Mouse (Mus musculus): ENCODE data around the gene Cyb561d1. TPM values are rescaled to one million over a fixed set of nuclear protein-coding genes. Genes with fewer than 3 reads are reported as not detected.

The Cyb561d1 gene
- polyA plus RNA-seq, 1 experiment from 2014 or later = 3.5 TPM

GRCm38 (mm10) chr3:108178756-108179715 lies 22.0 kb downstream of the Cyb561d1 start:
- Histone ChIP-seq H3K36me3 (no peaks in the 10 kb centered on the region), H3K27me3 (no peaks in the 10 kb centered on the region), H3K9ac (no peak overlapping the region), H3K4me3 (no peak overlapping the region), H3K4me2 (no peak overlapping the region), H3K27ac (no peak overlapping the region), H3K9me3 (no peaks in the 10 kb centered on the region), H3K4me1 (replicated peaks) (peaks cover 22% of the 10 kb centered on the region)
- WGBS = 82% methylated on average over 7 of the region's 7 CpGs
- no peak for ATAC-seq (ENCODE audit: low FRiP score)

- Histone ChIP-seq H3K9ac (peak overlapping the region; percentile 56), H3K36me3 (no peaks in the 10 kb centered on the region), H3K4me3 (no peak overlapping the region), H3K27me3 (no peaks in the 10 kb centered on the region), H3K27ac (peak overlapping the region; percentile 90), H3K4me1 (replicated peaks) (peaks cover 22% of the 10 kb centered on the region), H3K9me3 (no peaks in the 10 kb centered on the region), H3K4me2 (peak overlapping the region; percentile 32)
- ATAC-seq (ENCODE audit: low FRiP score) = peak; percentile 89
- 18% methylated on average over 14 of the region's 14 CpGs for WGBS
Observed at GRCm38 (mm10) chr3:108174672-108175531, 26.1 kb downstream of the Cyb561d1 start.

- H3K27me3 ChIP-seq = no peaks in the 10 kb centered on the region
- H3K4me3 ChIP-seq = no peak overlapping the region
- no peak overlapping the region for H3K4me2 ChIP-seq
- WGBS = 35% methylated on average over 3 of the region's 3 CpGs
- peaks cover 52% of the 10 kb centered on the region for H3K4me1 ChIP-seq (replicated peaks)
- H3K9me3 ChIP-seq = no peaks in the 10 kb centered on the region
- no peaks in the 10 kb centered on the region for H3K36me3 ChIP-seq
- ATAC-seq (ENCODE audit: low FRiP score) = no peak
- peak overlapping the region; percentile 93; the same call in 1 of the 2 replicates for H3K27ac ChIP-seq
- H3K9ac ChIP-seq = 0 out of 2 replicates have a peak overlapping the region, but pooled peaks have one; percentile 24
Observed at GRCm38 (mm10) chr3:108169199-108169598, 31.8 kb downstream of the Cyb561d1 start.

- no peak overlapping the region for H3K4me2 ChIP-seq
- no peaks in the 10 kb centered on the region for H3K9me3 ChIP-seq
- WGBS = 37% methylated on average over 14 of the region's 14 CpGs
- peak overlapping the region; percentile 53 for H3K9ac ChIP-seq
- ATAC-seq (ENCODE audit: low FRiP score) = no peak
- H3K27me3 ChIP-seq = no peaks in the 10 kb centered on the region
- no peaks in the 10 kb centered on the region for H3K36me3 ChIP-seq
- H3K27ac ChIP-seq = peak overlapping the region; percentile 93
- peaks cover 50% of the 10 kb centered on the region for H3K4me1 ChIP-seq (replicated peaks)
- no peak overlapping the region for H3K4me3 ChIP-seq
Observed at GRCm38 (mm10) chr3:108167499-108167898, 33.5 kb downstream of the Cyb561d1 start.

- Histone ChIP-seq H3K36me3 (no peaks in the 10 kb centered on the region), H3K4me1 (replicated peaks) (peaks cover 50% of the 10 kb centered on the region), H3K9ac (0 out of 2 replicates have a peak overlapping the region, but pooled peaks have one; percentile 31), H3K27me3 (0 out of 2 replicates have a peak, but pooled peaks cover 1% of the 10 kb centered on the region), H3K4me2 (no peak overlapping the region), H3K27ac (peak overlapping the region; percentile 93), H3K4me3 (no peak overlapping the region), H3K9me3 (no peaks in the 10 kb centered on the region)
- 3% methylated on average over 9 of the region's 11 CpGs for WGBS
- peak; percentile 63 for ATAC-seq (ENCODE audit: low FRiP score)
Observed at GRCm38 (mm10) chr3:108166486-108167211, 34.4 kb downstream of the Cyb561d1 start.

- Histone ChIP-seq H3K4me3 (no peak overlapping the region), H3K9me3 (no peaks in the 10 kb centered on the region), H3K4me1 (replicated peaks) (peaks cover 50% of the 10 kb centered on the region), H3K36me3 (no peaks in the 10 kb centered on the region), H3K9ac (peak overlapping the region; percentile 51; the same call in 1 of the 2 replicates), H3K27ac (peak overlapping the region; percentile 93), H3K4me2 (no peak overlapping the region; the same call in 1 of the 2 replicates), H3K27me3 (0 out of 2 replicates have a peak, but pooled peaks cover 5% of the 10 kb centered on the region)
- ATAC-seq (ENCODE audit: low FRiP score) = peak; percentile 41
- WGBS = 14% methylated on average over 10 of the region's 10 CpGs
Observed at GRCm38 (mm10) chr3:108165532-108166315, 35.3 kb downstream of the Cyb561d1 start.

- H3K36me3 ChIP-seq = no peaks in the 10 kb centered on the region
- H3K9ac ChIP-seq = peak overlapping the region; percentile 59; the same call in 1 of the 2 replicates
- 15% methylated on average over 9 of the region's 9 CpGs for WGBS
- no peaks in the 10 kb centered on the region for H3K9me3 ChIP-seq
- H3K4me2 ChIP-seq = peak overlapping the region; percentile 50
- H3K4me1 ChIP-seq (replicated peaks) = peaks cover 50% of the 10 kb centered on the region
- peak overlapping the region; percentile 93 for H3K27ac ChIP-seq
- peak; percentile 61 for ATAC-seq (ENCODE audit: low FRiP score)
- H3K4me3 ChIP-seq = peak overlapping the region; percentile 22
- 0 out of 2 replicates have a peak, but pooled peaks cover 5% of the 10 kb centered on the region for H3K27me3 ChIP-seq
Observed at GRCm38 (mm10) chr3:108164807-108165206, 36.2 kb downstream of the Cyb561d1 start.

- H3K4me3 ChIP-seq = no peak overlapping the region
- H3K9me3 ChIP-seq = no peaks in the 10 kb centered on the region
- 0 out of 2 replicates have a peak, but pooled peaks cover 5% of the 10 kb centered on the region for H3K27me3 ChIP-seq
- H3K27ac ChIP-seq = no peak overlapping the region
- peaks cover 48% of the 10 kb centered on the region for H3K4me1 ChIP-seq (replicated peaks)
- no peak for ATAC-seq (ENCODE audit: low FRiP score)
- no peaks in the 10 kb centered on the region for H3K36me3 ChIP-seq
- WGBS = 72% methylated on average over 5 of the region's 5 CpGs
- no peak overlapping the region for H3K4me2 ChIP-seq
- no peak overlapping the region for H3K9ac ChIP-seq
Observed at GRCm38 (mm10) chr3:108164091-108164490, 36.9 kb downstream of the Cyb561d1 start.

GRCm38 (mm10) chr3:108158383-108159037 lies 42.5 kb downstream of the Cyb561d1 start:
- Histone ChIP-seq H3K27ac (peak overlapping the region; percentile 77), H3K9ac (peak overlapping the region; percentile 36; the same call in 1 of the 2 replicates), H3K4me1 (replicated peaks) (peaks cover 25% of the 10 kb centered on the region), H3K36me3 (no peaks in the 10 kb centered on the region), H3K9me3 (no peaks in the 10 kb centered on the region), H3K4me2 (no peak overlapping the region), H3K27me3 (0 out of 2 replicates have a peak, but pooled peaks cover 5% of the 10 kb centered on the region), H3K4me3 (no peak overlapping the region)
- WGBS = 53% methylated on average over 9 of the region's 9 CpGs
- ATAC-seq (ENCODE audit: low FRiP score) = peak; percentile 58

GRCm38 (mm10) chr3:108154656-108155055 lies 46.4 kb downstream of the Cyb561d1 start, which contains the start of gene Gpr61:
Gene Gpr61 (minus strand): TSS chr3:108154882.
- peak within 1 kb of the TSS; percentile 68 for H3K9ac ChIP-seq
- ATAC-seq (ENCODE audit: low FRiP score) = peak; percentile 31; the same call in 1 of the 2 replicates
- peak within 1 kb of the TSS; percentile 76 for H3K27ac ChIP-seq
- H3K4me3 ChIP-seq = peak within 1 kb of the TSS; percentile 37
- peak within 1 kb of the TSS; percentile 50 for H3K4me2 ChIP-seq
- WGBS = 45% methylated on average over 4 of the region's 4 CpGs
- H3K4me1 ChIP-seq (replicated peaks) = peaks cover 25% of the 10 kb centered on the region
- no peaks in the 10 kb centered on the region for H3K27me3 ChIP-seq
- no peaks in the 10 kb centered on the region for H3K36me3 ChIP-seq
- no peaks in the 10 kb centered on the region for H3K9me3 ChIP-seq

All from hindbrain, embryonic 13.5 days (tissue).